Mouse (Mus musculus) embryonic fibroblast, embryonic 13.5 days (primary cell): ENCODE measurements around the gene Rgs12. TPM values are rescaled to one million over a fixed set of nuclear protein-coding genes. Genes with fewer than 3 reads are reported as not detected.

ENCODE experiments used
- H3K27ac ChIP-seq: 2 replicates; pipeline ENCODE4 v1.5.1; 2012; ENCODE audit warnings: low read length, control low read depth, inconsistent platforms; ENCODE audit not compliant: insufficient read depth
- H3K4me1 ChIP-seq: 2 replicates; pipeline ENCODE4 v1.6.1; 2011; ENCODE audit warnings: low read length; ENCODE audit not compliant: control insufficient read depth, insufficient read depth
- H3K4me3 ChIP-seq: 2 replicates; pipeline ENCODE4 v1.5.1; 2011; ENCODE audit warnings: mild to moderate bottlenecking, control low read depth, low read length; ENCODE audit not compliant: insufficient read depth
- CTCF ChIP-seq: IDR thresholded peaks from 2 replicates; pipeline ENCODE4 v1.5.1; 2011; ENCODE audit warnings: mild to moderate bottlenecking, control low read depth, low read length, moderate library complexity, borderline replicate concordance; ENCODE audit not compliant: insufficient read depth
- POLR2A ChIP-seq: IDR thresholded peaks from 2 replicates; pipeline ENCODE4 v1.6.1; 2011; ENCODE audit warnings: low read depth, mild to moderate bottlenecking, control low read depth, low read length, moderate library complexity
- polyA plus RNA-seq: library from polyadenylated mRNA; stranded (reverse); fragments of >200 nt; gene quantifications from 2 replicates; pipeline ENCODE4 v1.2.4, GENCODE M21; 2011; ENCODE audit warnings: low read depth; ENCODE audit not compliant: missing spikeins, insufficient read length

Rgs12 gene
- polyA plus RNA-seq, 1 experiment: 33.5 TPM

DNA sequence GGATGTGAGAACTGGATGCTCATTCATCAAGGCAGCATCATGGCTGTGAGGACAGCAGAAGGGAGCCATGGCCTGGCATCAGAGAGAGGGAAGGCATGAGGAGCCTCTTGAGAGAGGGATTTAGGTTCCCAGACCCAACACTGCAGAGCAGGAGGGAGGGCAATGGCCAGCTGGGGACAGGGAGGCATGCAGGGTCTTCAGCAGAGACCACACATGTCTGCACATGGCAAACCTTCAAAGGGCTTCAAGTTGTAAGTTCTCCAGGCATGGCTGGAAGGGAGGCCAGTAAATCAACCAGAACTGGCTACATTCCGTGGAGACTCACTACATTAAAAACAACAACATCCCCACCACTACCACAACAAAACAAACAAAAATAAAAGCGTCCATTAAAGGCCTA lies 18.2 kb upstream of the Rgs12 start:
- H3K4me1 ChIP-seq: no peaks in the 10 kb centered on the region
- TF ChIP-seq CTCF (no peak), POLR2A (no peak)
- no peak overlapping the region for H3K27ac ChIP-seq
- no peak overlapping the region for H3K4me3 ChIP-seq

DNA sequence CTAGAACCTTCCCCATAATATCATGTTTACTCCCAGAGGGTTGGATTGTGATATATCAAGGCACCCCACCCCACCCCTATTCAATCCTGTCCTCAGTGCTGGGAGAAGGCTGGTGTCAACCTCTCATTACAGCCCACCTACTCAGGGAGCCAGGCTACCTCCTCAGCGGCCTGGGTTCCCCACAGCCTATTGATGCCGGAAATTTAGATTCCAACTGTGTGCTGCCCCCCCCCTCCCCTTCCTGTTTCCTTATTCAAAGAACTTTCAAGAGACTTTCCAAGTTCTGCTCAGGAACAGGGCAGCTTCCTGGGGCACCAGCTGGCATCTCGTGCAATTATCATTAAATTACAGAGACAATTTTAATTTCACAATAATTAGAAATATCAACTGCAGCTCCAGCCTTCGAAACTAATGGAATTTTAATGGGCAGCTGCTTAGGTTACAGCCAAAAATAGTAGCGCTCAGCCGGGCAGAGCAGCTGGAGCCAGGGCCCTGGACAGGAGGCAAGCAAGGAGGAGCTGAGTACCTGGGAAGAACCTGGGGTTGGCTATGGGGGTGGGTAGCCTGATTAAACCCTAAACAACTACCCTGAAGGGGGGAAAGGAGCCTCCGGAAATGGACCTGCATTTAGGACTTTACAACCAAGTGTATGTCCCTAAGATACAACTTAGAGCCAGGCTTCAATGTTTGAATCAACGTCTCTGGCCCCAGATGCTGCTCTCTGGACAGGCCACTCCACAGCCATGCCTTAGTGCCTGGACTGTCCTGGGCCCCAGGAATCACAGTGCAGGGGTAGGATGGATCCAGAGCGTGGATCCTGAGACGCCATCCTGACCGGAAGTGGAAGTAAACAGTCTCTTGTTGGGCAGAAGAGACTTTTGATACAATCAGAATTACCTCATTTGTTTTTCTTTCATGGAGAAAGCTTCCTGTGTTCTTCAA lies 17.5 kb upstream of the Rgs12 start:
- no peak for TF ChIP-seq POLR2A
- no peak for TF ChIP-seq CTCF
- Histone ChIP-seq H3K27ac (no peak overlapping the region), H3K4me3 (no peak overlapping the region), H3K4me1 (no peaks in the 10 kb centered on the region)

GRCm38 (mm10) chr5:34932458-34932806 lies 16.8 kb upstream of the Rgs12 start:
- Histone ChIP-seq H3K4me1 (no peaks in the 10 kb centered on the region), H3K27ac (no peak overlapping the region), H3K4me3 (no peak overlapping the region)
- no peak for TF ChIP-seq POLR2A
- TF ChIP-seq CTCF: no peak

DNA sequence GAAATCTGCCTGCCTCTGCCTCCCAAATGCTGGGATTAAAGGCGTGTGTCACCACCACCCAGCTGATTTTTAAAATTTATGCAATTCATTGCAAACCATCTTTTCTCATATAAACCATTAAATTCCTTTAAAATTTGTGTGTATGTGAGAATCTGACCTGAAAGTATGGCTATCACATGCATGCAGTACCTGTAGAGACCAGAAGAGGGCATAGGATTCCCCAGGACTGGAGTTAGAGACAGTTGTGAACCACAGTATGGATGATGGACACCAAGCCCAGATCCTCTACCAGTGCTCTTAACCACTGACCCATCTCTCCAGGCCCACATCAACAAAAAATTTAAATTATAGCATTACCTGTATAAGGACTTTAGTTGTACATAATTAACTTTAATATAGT lies 15.8 kb upstream of the Rgs12 start:
- TF ChIP-seq POLR2A: no peak
- no peak for TF ChIP-seq CTCF
- no peaks in the 10 kb centered on the region for H3K4me1 ChIP-seq
- no peak overlapping the region for H3K27ac ChIP-seq
- H3K4me3 ChIP-seq: no peak overlapping the region

DNA sequence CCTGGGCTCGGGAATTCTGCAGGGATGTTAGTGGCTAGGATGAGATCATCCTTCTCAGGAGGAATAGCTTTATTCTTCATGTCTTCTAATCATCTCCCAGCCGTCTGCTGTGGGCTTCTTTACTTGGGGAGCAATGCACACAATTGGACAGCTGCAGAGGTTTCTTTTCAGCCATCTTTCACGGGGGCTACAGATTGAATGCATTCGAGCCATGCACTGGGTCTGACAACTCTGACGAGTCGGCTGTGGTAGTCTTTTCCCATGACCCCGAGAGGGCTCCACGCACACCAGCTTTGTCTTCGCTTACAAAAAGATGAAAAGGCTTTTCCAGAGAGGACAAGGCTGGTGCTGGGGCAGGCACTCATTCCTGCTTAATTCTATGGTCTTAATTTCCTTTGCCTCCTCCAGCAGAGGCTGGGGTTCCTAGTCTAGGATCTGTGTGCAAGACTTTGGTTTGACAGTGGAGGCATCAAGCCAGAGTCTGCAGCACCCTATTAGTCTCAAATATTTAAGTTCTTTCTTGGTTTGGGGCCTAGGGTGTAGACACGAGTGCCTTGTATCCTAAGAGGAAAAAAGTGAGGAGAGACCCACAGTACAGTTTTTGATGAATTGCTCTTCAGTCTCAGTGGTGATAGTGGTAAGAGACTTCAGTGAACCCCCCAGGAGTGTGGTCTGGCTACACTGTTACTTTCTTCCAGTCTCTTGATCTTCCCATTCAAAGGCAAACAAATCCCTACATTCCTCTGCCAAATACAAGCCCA lies 7.4 kb upstream of the Rgs12 start:
- Histone ChIP-seq H3K27ac (no peak overlapping the region), H3K4me3 (no peak overlapping the region), H3K4me1 (no peaks in the 10 kb centered on the region)
- no peak for TF ChIP-seq CTCF
- no peak for TF ChIP-seq POLR2A

GRCm38 (mm10) chr5:34943428-34943827 lies 5.8 kb upstream of the Rgs12 start:
- no peak overlapping the region for H3K27ac ChIP-seq
- TF ChIP-seq POLR2A: no peak
- no peak for TF ChIP-seq CTCF
- no peaks in the 10 kb centered on the region for H3K4me1 ChIP-seq
- no peak overlapping the region for H3K4me3 ChIP-seq

DNA sequence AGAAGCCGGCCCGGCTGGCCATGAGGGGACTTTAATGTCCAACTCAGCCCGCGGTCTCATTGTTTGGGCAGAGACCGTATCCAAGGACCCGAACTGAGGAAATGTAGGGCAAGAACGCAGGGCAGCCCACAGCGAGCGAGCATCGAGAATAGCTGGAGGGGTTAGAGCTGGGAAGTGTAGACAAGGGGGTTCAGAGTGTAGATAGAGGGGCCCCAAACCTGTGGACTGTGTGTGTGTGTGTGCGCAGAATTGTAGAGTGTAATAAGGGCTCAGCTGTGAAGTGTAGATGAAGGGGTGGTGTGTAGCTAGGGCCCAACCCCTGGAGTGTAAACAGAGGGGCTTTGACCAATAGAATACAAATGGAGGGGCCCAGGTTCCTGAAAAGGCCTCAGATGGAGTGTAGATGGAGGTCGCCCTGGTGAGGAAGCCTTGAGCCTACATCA lies 545 bp downstream of the Rgs12 start:
- Histone ChIP-seq H3K4me1 (no peaks in the 10 kb centered on the region), H3K4me3 (peak overlapping the region; percentile 91), H3K27ac (peak overlapping the region; percentile 4)
- TF ChIP-seq POLR2A (peak; percentile 13; the same call in 1 of the 2 replicates), CTCF (no peak)

- H3K27ac ChIP-seq: no peak overlapping the region
- H3K4me3 ChIP-seq: peak overlapping the region; percentile 91; the same call in 1 of the 2 replicates
- no peak for TF ChIP-seq CTCF
- H3K4me1 ChIP-seq: no peaks in the 10 kb centered on the region
These were observed 1.4 kb downstream of the Rgs12 start for GRCm38 (mm10) chr5:34950486-34951160.

DNA sequence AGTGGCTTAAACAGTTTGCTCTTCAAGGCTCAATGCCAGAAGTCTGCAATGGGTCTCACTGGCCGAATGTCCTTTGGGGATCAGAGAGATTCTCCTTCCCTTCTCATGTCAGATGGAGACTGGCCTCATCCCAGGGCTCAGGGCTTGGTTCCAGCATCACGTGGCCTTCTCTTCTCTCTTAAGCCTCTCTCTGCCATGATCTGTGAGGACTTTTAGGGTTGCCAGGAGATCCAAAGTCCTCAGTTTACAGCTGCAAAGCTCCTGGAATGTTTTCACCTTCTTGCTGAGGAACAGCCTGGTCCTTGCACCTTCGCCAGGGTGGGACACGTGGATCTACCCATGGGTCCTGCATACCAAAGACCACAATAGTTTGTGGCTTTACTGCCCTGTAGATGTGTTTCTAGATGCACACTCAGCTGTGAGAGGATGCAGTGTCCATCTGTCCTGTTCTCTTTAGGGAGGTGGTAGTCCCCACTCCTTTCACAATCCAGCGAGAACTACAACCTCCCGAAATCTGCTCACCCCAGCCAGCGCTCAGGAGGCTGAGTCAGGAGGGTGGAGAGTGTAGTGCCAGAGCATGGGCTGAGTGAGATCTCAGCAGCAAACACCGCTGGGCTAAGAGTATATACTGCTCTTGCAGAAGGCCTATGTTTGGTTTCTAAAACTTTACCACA lies 2.1 kb downstream of the Rgs12 start:
- no peak overlapping the region for H3K27ac ChIP-seq
- no peak overlapping the region for H3K4me3 ChIP-seq
- H3K4me1 ChIP-seq: no peaks in the 10 kb centered on the region
- TF ChIP-seq CTCF: no peak
- TF ChIP-seq POLR2A: no peak

GRCm38 (mm10) chr5:34954508-34954907 lies 5.3 kb downstream of the Rgs12 start:
- no peak overlapping the region for H3K4me3 ChIP-seq
- TF ChIP-seq CTCF: no peak
- TF ChIP-seq POLR2A: no peak
- 0 out of 2 replicates have a peak, but pooled peaks cover 8% of the 10 kb centered on the region for H3K4me1 ChIP-seq
- no peak overlapping the region for H3K27ac ChIP-seq
